23 mouse cellular contexts compared by ENCODE assay signal in the genomic region with DNA sequence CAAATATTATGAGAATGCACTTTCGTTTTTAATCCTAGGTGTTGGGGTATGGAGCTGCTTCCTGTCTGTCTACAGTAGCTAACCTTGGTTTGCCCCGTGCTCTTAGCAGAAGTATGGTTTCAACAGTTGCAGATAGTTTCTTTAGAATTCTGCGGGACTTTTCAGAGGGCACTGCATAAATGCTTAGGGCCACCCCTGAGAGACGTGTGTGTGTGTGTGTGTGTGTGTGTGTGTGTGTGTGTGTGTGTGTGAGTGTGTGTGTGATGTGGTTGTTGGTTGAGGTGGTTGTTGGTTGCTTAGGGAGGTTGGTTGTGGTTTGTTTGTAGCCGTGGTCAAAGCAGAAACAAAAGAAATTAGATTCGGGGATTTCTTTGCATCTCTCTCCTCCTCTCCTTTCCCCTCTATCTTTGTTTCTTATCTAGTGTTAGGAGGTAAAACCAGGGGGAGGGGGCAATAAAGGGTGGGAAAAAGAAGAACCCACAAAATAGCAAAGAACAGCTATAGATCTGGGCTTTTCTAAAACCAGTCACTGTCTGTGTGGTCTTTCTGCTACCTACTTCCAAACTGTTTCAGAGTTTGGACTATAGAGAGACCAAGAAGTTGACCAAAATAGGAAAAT.
DNase-seq lines count a peak whose midpoint lies in the region; ATAC-seq and TF ChIP-seq lines count a peak whose summit lies in the region.
"Had no signal": no experiment of that assay in that cellular context is flagged by ENCODE, and none has a peak within 500 bp of the region (broad histone marks: within the 10 kb centered on the region; RNA-seq: fewer than 3 reads in every experiment).

No protein-coding gene starts in this region.

- no peak for TF ChIP-seq CTCF in MEL (IDR thresholded peaks at IDR 0.05 in 2 of 3, conservative IDR thresholded peaks at IDR 0.05 in 1 of 3; ENCODE audit: control insufficient read depth in 1 of 3, insufficient read depth in 1 of 3, low read depth in 2 of 3, low read length in 3 of 3, poor library complexity in 1 of 3, severe bottlenecking in 1 of 3)
- no peak for TF ChIP-seq CTCF in midbrain, postnatal 0 days (IDR thresholded peaks at IDR 0.05)

- peaks cover 0 to 16% of the 10 kb centered on the region in 2 experiments; a peak in 2 of 4 replicates for H3K36me3 ChIP-seq in MEL (ENCODE audit: control insufficient read depth in 1 of 2, insufficient read depth in 2 of 2, low read length in 2 of 2)
- no peaks in the 10 kb centered on the region for H3K36me3 ChIP-seq in midbrain, postnatal 0 days (ENCODE audit: insufficient read depth, low read length)
- H3K36me3 ChIP-seq: embryonic facial prominence, embryonic 13.5 days; forebrain, embryonic 12.5 days; G1E; hindbrain, embryonic 12.5 days; limb, embryonic 15.5 days had no signal

- no peak for ATAC-seq in midbrain, postnatal 0 days (ENCODE audit: low FRiP score)

- peaks cover 13 to 42% of the 10 kb centered on the region in 2 experiments for H3K4me1 ChIP-seq in MEL (ENCODE audit: control insufficient read depth in 1 of 2, insufficient read depth in 2 of 2, low read length in 2 of 2)
- 0 out of 2 replicates have a peak, but pooled peaks cover 2% of the 10 kb centered on the region for H3K4me1 ChIP-seq in midbrain, postnatal 0 days (ENCODE audit: insufficient read depth, low read length)

- peak; percentile 30 for DNase-seq in thymus, postnatal 0 days (ENCODE audit: low spot score)
- no peak for DNase-seq in thymus, postnatal 10 days (ENCODE audit: low spot score in 2 of 2)
- DNase-seq in MEL (ENCODE audit: low read depth, low spot score), result peak; percentile 63
- peak; percentile 74 for DNase-seq in naive thymus-derived CD4-positive, alpha-beta T cell, adult 2 months (ENCODE audit: low read depth)
- DNase-seq in urinary bladder, postnatal 4 days (ENCODE audit: low spot score in 2 of 2), result no peak
- no peak for DNase-seq in midbrain, postnatal 0 days (ENCODE audit: low spot score)
- no peak for DNase-seq in spleen, postnatal 4 days (ENCODE audit: low spot score in 2 of 2)
- no peak for DNase-seq in cerebellum, postnatal 10 days
- DNase-seq: adrenal gland, postnatal 14 days; cerebellum, adult 9-11 months; gastrocnemius, adult 2 months; left cerebral cortex, postnatal 4 days; lung, embryonic 14.5 days; midbrain, embryonic 14.5 days; right cerebral cortex, adult 18-20 months had no signal

- H3K4me3 ChIP-seq in MEL (ENCODE audit: control insufficient read depth in 1 of 2, insufficient read depth in 1 of 2, low read depth in 2 of 2, low read length in 2 of 2), result peak overlapping the region; percentile 48 to 55
- H3K4me3 ChIP-seq in midbrain, postnatal 0 days (ENCODE audit: low read depth, low read length), result no peak overlapping the region
- H3K4me3 ChIP-seq: embryonic facial prominence, embryonic 13.5 days; erythroblast, embryonic 14.5 days; forebrain, embryonic 12.5 days; gastrocnemius, adult 2 months; hindbrain, embryonic 12.5 days; limb, embryonic 15.5 days had no signal

- no peaks in the 10 kb centered on the region for H3K79me2 ChIP-seq in MEL (ENCODE audit: control insufficient read depth, insufficient read depth, low read length, poor library complexity)

- H3K9me3 ChIP-seq in MEL (replicated peaks; ENCODE audit: insufficient read depth, low read length), result no peaks in the 10 kb centered on the region
- no peaks in the 10 kb centered on the region for H3K9me3 ChIP-seq in midbrain, postnatal 0 days (ENCODE audit: low read length)
- H3K9me3 ChIP-seq: embryonic facial prominence, embryonic 13.5 days; forebrain, embryonic 12.5 days; hindbrain, embryonic 12.5 days; limb, embryonic 15.5 days had no signal

- peak overlapping the region; percentile 47 for H3K9ac ChIP-seq in MEL (ENCODE audit: control insufficient read depth, low read depth, low read length, poor library complexity, severe bottlenecking)
- H3K9ac ChIP-seq in midbrain, postnatal 0 days (replicated peaks; ENCODE audit: low read length, poor library complexity, severe bottlenecking), result no peak overlapping the region
- H3K9ac ChIP-seq: embryonic facial prominence, embryonic 13.5 days; forebrain, embryonic 12.5 days; hindbrain, embryonic 12.5 days; limb, embryonic 15.5 days; liver, embryonic 14.5 days; lung, embryonic 14.5 days had no signal

- 0 out of 4 replicates have a peak, but pooled peaks have one; percentile 36 to 37 for TF ChIP-seq EP300 in MEL (IDR thresholded peaks at IDR 0.05; ENCODE audit: low read depth in 1 of 2, low read length in 2 of 2)

- H3K4me2 ChIP-seq in midbrain, postnatal 0 days (ENCODE audit: low read depth, low read length, poor library complexity, severe bottlenecking), result no peak overlapping the region
- H3K4me2 ChIP-seq: embryonic facial prominence, embryonic 13.5 days; forebrain, embryonic 12.5 days; hindbrain, embryonic 12.5 days; limb, embryonic 15.5 days; lung, embryonic 14.5 days had no signal

- 77% methylated on average over 6 of the region's 6 CpGs for WGBS in midbrain, postnatal 0 days

- TF ChIP-seq RAD21 in MEL (IDR thresholded peaks at IDR 0.05; ENCODE audit: low read depth, low read length), result no peak

- H3K27me3 ChIP-seq in MEL (ENCODE audit: control insufficient read depth in 1 of 2, insufficient read depth in 2 of 2, low read length in 2 of 2), result no peaks in the 10 kb centered on the region
- H3K27me3 ChIP-seq in midbrain, postnatal 0 days (ENCODE audit: insufficient read depth, low read length), result no peaks in the 10 kb centered on the region

- TF ChIP-seq POLR2A in MEL (IDR thresholded peaks at IDR 0.05; ENCODE audit: control insufficient read depth in 1 of 2, insufficient read depth in 1 of 2, low read depth in 1 of 2, low read length in 2 of 2, poor library complexity in 1 of 2), result no peak

- H3K27ac ChIP-seq in MEL (ENCODE audit: control insufficient read depth, low read depth, low read length), result peak overlapping the region; percentile 76
- no peak overlapping the region for H3K27ac ChIP-seq in midbrain, postnatal 0 days (ENCODE audit: low read depth, low read length)
- H3K27ac ChIP-seq: embryonic facial prominence, embryonic 13.5 days; forebrain, embryonic 12.5 days; hindbrain, embryonic 12.5 days; limb, embryonic 15.5 days; liver, embryonic 14.5 days; stomach, postnatal 0 days had no signal

TF ChIP-seq in MEL, 35 proteins besides CTCF, POLR2A, EP300 and RAD21 (continues in another document):
- no peak for TF ChIP-seq MAFK (IDR thresholded peaks at IDR 0.05; ENCODE audit: borderline replicate concordance, low read depth, low read length)
- no peak for TF ChIP-seq ZKSCAN1 (IDR thresholded peaks at IDR 0.05; ENCODE audit: low read depth, low read length)
- TF ChIP-seq MYB (IDR thresholded peaks at IDR 0.05; ENCODE audit: low read depth, low read length), result no peak
- no peak for TF ChIP-seq CHD1 (IDR thresholded peaks at IDR 0.05; ENCODE audit: low read depth, low read length)
- no peak for TF ChIP-seq USF1 (IDR thresholded peaks at IDR 0.05; ENCODE audit: low read depth, low read length)
- TF ChIP-seq ZNF384 (IDR thresholded peaks at IDR 0.05; ENCODE audit: low read depth, low read length), result peak; percentile 20; the same call in 1 of the 2 replicates
- TF ChIP-seq MAZ (IDR thresholded peaks at IDR 0.05; ENCODE audit: low read depth, low read length), result peak; percentile 55; the same call in 1 of the 2 replicates
- TF ChIP-seq HCFC1 (IDR thresholded peaks at IDR 0.05; ENCODE audit: low read depth, low read length), result no peak
- TF ChIP-seq SIN3A (IDR thresholded peaks at IDR 0.05; ENCODE audit: low read length), result peak; percentile 14; the same call in 1 of the 2 replicates
- TF ChIP-seq POLR2AphosphoS2 (IDR thresholded peaks at IDR 0.05; ENCODE audit: low read length), result no peak
- no peak for TF ChIP-seq GABPA (IDR thresholded peaks at IDR 0.05; ENCODE audit: low read depth, low read length)
- TF ChIP-seq TCF12 (IDR thresholded peaks at IDR 0.05; ENCODE audit: low read depth, low read length), result 0 out of 2 replicates have a peak, but pooled peaks have one; percentile 34
- no peak for TF ChIP-seq E2F4 (IDR thresholded peaks at IDR 0.05; ENCODE audit: borderline replicate concordance, low read depth, low read length)
- no peak for TF ChIP-seq UBTF (IDR thresholded peaks at IDR 0.05; ENCODE audit: borderline replicate concordance, insufficient read depth, low read depth, low read length)
- no peak for TF ChIP-seq ZC3H11A (IDR thresholded peaks at IDR 0.05; ENCODE audit: low read depth, low read length)
- TF ChIP-seq JUND (IDR thresholded peaks at IDR 0.05; ENCODE audit: low read depth, low read length), result no peak
- TF ChIP-seq MXI1 (IDR thresholded peaks at IDR 0.05; ENCODE audit: low read depth, low read length), result no peak
- TF ChIP-seq MAX (IDR thresholded peaks at IDR 0.05; ENCODE audit: low read length), result no peak
- TF ChIP-seq SMC3 (IDR thresholded peaks at IDR 0.05; ENCODE audit: low read depth, low read length), result no peak
- TF ChIP-seq MYC (IDR thresholded peaks at IDR 0.05; ENCODE audit: low read depth, low read length), result no peak
- TF ChIP-seq CHD2 (IDR thresholded peaks at IDR 0.05; ENCODE audit: low read length), result no peak
- no peak for TF ChIP-seq USF2 (IDR thresholded peaks at IDR 0.05; ENCODE audit: borderline replicate concordance in 1 of 2, insufficient read depth in 1 of 2, low read depth in 1 of 2, low read length in 2 of 2)
- TF ChIP-seq TBP (IDR thresholded peaks at IDR 0.05; ENCODE audit: low read depth, low read length), result no peak
- TF ChIP-seq ZMIZ1 (IDR thresholded peaks at IDR 0.05; ENCODE audit: low read depth, low read length), result no peak
- peak; percentile 54; the same call in 1 of the 2 replicates for TF ChIP-seq RCOR1 (IDR thresholded peaks at IDR 0.05; ENCODE audit: low read depth, low read length)
- TF ChIP-seq BHLHE40 (IDR thresholded peaks at IDR 0.05; ENCODE audit: borderline replicate concordance, low read depth, low read length), result no peak
- peak; percentile 48; the same call in 1 of the 2 replicates for TF ChIP-seq ETS1 (IDR thresholded peaks at IDR 0.05; ENCODE audit: low read depth, low read length)
- no peak for TF ChIP-seq MEF2A (IDR thresholded peaks at IDR 0.05; ENCODE audit: extremely low read depth, insufficient replicate concordance, low read depth, low read length, poor library complexity, severe bottlenecking)
- TF ChIP-seq ELF1 (IDR thresholded peaks at IDR 0.05; ENCODE audit: low read depth, low read length), result no peak
- peak; percentile 22; the same call in 1 of the 2 replicates for TF ChIP-seq NELFE (IDR thresholded peaks at IDR 0.05; ENCODE audit: low read depth, low read length)
- TF ChIP-seq TAL1 (IDR thresholded peaks at IDR 0.05; ENCODE audit: low read length), result no peak
- no peak for TF ChIP-seq NRF1 (IDR thresholded peaks at IDR 0.05; ENCODE audit: insufficient read depth, low read depth, low read length, poor library complexity, severe bottlenecking)
- no peak for TF ChIP-seq KAT2A (conservative IDR thresholded peaks at IDR 0.05; ENCODE audit: low read depth, low read length)

Comparison
In these comparisons a context has a peak if more than half of its experiments do, and no peak if none do; other contexts are left out.
1. DNase-seq: peak in thymus, postnatal 0 days (single experiment), MEL (single experiment) and naive thymus-derived CD4-positive, alpha-beta T cell, adult 2 months (single experiment); none in thymus, postnatal 10 days (0 of 2), urinary bladder, postnatal 4 days (0 of 2), midbrain, postnatal 0 days (single experiment), spleen, postnatal 4 days (0 of 2) and cerebellum, postnatal 10 days (0 of 2).